Mouse (Mus musculus) thymus, adult 2 months (tissue): ENCODE results near the gene Ndel1.

Experiments used
- CTCF ChIP-seq: fragments of 200-500 bp; IDR thresholded peaks from 2 replicates; pipeline ENCODE4 v1.5.1; 2012; ENCODE audit warnings: mild to moderate bottlenecking, control low read depth, low read length, moderate library complexity, borderline replicate concordance; ENCODE audit not compliant: control insufficient read depth, poor library complexity, insufficient read depth; ENCODE audit errors: extremely low read depth
- POLR2A ChIP-seq: fragments of 200-500 bp; IDR thresholded peaks from 2 replicates; pipeline ENCODE4 v1.6.1; 2012; ENCODE audit warnings: mild to moderate bottlenecking, low read length, control low read depth, moderate library complexity; ENCODE audit not compliant: control insufficient read depth, poor library complexity, insufficient read depth; ENCODE audit errors: extremely low read depth

- TF ChIP-seq POLR2A (no peak), CTCF (no peak)
These were observed 8.0 kb downstream of the Ndel1 start for GRCm38 (mm10) chr11:68863631-68864091.
